Mouse (Mus musculus) kidney, adult 18-20 months (tissue): ENCODE data around the gene Rhox4g.
"Not testable (repeated sequence)": the region's sequence is repeated elsewhere in the genome, so short reads cannot be mapped to it uniquely, and the experiment has no call there.

Experiments used
- DNase-seq: peaks from one replicate; pipeline ENCODE4 v3.0.0; 2021

Rhox4g gene

GRCm38 (mm10) chrX:37651227-37651626 is at the start of gene Rhox4g:
TSS of gene Rhox4g (minus strand) at chrX:37651327.
- DNase-seq: not testable (repeated sequence)

- DNase-seq: no peak
These were observed 41.1 kb upstream of the Rhox4g start for GRCm38 (mm10) chrX:37692261-37692660.

- no peak for DNase-seq
These were observed 32.0 kb upstream of the Rhox4g start for GRCm38 (mm10) chrX:37683031-37683715.

DNA sequence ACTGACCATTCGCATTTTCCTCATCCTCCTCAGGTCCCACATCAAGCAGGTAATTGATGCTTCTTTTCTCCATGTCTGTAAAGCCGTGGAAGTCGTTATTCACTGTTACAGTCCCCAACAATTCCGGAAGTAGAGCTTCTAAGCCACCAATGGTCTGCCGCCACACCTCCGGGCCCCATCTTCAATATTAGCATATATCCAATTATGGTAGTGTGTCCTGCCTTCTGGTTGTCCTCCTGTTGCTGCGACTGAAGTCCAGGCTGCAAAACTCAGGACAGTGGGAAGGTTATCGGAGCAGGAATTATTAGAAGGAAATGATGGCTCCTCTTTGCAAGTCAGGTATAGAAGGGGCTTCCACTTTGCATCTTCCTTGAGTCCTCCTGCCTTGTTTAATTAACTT is 22.1 kb upstream of the Rhox4g start, which contains the start of gene Rhox2h:
Gene Rhox2h (minus strand): TSS at position 101 of the 400 bp plus-strand sequence.
- not testable (repeated sequence) for DNase-seq

GRCm38 (mm10) chrX:37668664-37669063 is 17.5 kb upstream of the Rhox4g start, which contains the start of gene Rhox3h:
TSS of gene Rhox3h (minus strand) at chrX:37668764.
- not testable (repeated sequence) for DNase-seq

DNA sequence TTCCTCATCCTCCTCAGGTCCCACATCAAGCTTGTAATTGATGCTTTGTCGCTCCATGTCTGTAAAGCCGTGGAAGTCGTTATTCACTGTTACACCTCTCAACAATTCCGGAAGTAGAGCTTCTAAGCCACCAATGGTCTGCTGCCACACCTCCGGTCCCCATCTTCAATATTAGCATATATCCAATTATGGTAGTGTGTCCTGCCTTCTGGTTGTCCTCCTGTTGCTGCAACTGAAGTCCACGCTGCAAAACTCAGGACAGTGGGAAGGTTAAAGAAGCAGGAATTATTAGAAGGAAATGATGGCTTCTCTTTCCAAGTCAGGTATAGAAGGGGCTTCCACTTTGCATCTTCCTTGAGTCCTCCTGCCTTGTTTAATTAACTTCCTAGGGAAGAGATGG is 7.8 kb downstream of the Rhox4g start, which contains the start of gene Rhox2g:
Gene Rhox2g (minus strand): TSS at position 101 of the 400 bp plus-strand sequence.
- DNase-seq: not testable (repeated sequence)

DNA sequence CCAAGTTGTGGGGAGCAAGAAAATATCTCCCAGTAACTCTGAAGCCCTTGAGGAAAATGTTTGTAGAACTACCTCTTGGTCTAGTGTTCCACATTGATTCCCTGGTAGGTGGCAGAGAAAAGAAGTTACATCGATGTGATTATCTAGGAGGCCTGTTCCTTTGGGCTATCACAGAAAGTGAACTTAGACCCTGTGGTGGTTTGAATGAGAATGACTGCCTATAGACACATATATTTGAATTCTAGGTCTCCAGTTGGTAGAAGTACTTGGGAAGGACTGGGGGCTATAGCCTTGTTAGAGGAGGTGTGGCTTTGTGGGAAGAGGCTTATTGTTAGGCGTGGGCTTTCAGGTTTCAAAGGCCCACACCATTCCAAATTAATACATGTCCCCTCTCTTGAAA is 22.6 kb downstream of the Rhox4g start, which contains the start of gene Rhox3g:
Gene Rhox3g (minus strand): TSS at position 101 of the 400 bp plus-strand sequence.
- DNase-seq: not testable (repeated sequence)

GRCm38 (mm10) chrX:37607604-37608003 is 43.5 kb downstream of the Rhox4g start, which contains the start of gene Rhox4f:
TSS of gene Rhox4f (minus strand) at chrX:37607704.
- not testable (repeated sequence) for DNase-seq
